Mouse (Mus musculus) lung, postnatal 10 days (tissue): ENCODE data around the gene Ptprq.

ENCODE experiments used
- DNase-seq: peaks from one replicate; pipeline ENCODE4 v3.0.0; 2021

Ptprq gene

DNA sequence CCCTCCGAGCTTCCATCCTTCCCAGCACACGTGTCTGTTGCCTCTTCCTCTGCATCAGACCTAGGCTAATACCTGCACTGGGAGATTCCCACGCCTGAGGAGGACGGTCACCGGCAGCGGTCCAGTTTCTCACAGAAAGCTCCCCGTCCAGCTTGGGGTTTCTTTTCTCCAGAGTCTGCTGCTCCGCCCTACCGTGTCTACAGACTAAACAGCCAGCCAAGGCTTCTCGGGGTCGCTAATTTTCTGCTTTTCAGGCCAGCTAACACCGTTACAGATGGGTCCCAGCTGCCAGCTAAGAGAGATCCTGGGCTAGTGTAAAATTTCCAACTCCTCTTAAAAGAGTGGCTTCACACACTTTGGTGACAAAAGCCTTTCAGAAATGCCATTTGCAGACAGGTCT is 233.1 kb downstream of the Ptprq start:
- DNase-seq = peak; percentile 33

DNA sequence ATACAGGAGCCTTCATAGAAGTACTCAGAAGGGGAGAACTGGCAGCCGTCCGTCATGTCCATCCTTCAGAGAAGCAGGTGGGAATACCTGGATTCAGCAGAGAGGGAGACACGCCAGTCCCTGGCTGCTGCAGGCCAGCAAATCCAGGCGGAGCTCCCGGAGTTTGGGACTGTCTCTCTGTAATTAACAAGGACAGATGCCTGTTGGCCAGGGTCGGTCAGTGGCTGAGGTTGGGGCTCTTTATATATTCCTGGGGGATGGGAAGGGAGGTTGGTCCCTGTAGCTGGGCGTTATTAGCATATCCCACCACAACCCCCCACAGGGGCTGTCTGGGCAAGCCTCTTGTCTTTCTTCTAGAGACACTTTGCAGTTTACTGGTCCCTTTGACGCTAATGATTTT is 234.0 kb downstream of the Ptprq start, which contains the start of gene Myf5:
Myf5 (minus strand) TSS at position 265 of the 400 bp plus-strand sequence.
- DNase-seq = no peak

DNA sequence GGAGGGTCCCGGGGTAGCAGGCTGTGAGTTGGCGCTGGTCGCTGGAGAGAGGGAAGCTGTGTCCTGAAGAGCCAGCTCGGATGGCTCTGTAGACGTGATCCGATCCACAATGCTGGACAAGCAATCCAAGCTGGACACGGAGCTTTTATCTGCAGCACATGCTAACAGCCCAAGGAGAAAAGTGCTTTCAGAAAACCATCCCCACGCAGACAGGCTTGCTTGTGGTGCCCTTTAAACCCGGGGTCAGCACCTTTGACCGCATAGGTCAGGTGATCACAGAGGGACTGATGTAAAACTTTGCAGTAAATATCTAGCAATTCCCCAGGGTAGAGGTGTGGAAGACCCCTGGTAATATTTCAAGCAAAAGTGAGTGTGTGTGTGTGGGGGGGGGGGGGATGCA is 235.8 kb downstream of the Ptprq start:
- DNase-seq = no peak

DNA sequence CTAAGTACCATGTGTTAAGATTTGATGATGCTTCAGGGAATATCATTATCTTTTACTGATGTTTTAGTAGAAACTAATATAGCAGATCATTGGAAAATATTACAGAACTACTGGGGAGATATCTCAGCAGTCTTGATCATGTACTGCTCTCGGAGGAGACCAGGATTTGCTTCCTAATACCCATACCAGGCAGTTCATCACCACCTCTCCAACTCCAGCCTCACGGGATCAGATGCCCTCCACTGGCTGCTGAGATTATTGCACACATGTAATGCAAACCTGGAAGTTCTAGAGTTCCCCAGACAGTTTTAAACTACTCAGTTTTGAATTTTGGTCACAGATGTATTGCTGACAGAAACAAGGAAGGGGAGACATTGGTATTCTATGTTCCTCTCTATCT is 246.4 kb downstream of the Ptprq start:
- no peak for DNase-seq

DNA sequence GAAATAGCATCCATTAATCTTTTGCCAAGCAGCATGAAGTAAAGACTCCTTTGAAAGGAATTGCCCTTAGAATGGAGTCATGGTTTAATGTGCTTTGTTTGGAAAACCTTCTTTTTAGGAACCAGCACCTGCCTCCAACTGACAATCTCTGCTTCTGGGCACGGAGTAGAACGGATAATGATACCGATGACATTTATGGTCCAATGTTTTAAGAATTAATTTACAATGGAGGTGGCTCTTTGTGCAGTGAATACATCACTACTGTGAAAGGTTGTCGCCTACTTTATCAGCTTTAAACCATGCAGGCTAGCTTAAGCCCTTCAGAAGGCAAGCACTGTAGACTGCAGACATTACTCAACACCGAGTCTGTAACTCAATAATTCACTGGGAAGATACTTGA is 248.1 kb downstream of the Ptprq start:
- no peak for DNase-seq

DNA sequence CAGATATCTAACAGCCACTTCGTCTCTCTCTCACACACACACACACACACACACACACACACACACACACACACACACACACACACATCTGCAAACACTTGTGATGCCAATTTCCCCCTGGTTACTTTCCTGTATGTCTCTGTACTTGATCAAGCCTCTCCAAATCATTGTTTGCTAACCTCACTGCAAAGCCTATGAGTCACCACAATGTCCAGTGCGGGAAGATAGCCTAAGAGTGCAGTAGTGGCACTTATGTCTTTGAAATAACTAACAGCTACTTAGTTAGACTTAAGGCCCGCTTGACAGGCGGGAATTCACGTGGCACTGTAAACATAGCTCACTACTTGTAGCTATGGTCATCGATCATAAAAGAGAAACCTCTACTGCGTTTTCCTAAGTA is 252.0 kb downstream of the Ptprq start:
- peak; percentile 19 for DNase-seq
